Mouse (Mus musculus): Measurements from ENCODE around the gene Prpf4b. TPM values are rescaled to one million over a fixed set of nuclear protein-coding genes. Genes with fewer than 3 reads are reported as not detected.
"Not testable (repeated sequence)": the region's sequence is repeated elsewhere in the genome, so short reads cannot be mapped to it uniquely, and the experiment has no call there.

Prpf4b gene
- total RNA-seq, 2 experiments from 2014 or later, result 70.9 to 98.9 TPM

DNA sequence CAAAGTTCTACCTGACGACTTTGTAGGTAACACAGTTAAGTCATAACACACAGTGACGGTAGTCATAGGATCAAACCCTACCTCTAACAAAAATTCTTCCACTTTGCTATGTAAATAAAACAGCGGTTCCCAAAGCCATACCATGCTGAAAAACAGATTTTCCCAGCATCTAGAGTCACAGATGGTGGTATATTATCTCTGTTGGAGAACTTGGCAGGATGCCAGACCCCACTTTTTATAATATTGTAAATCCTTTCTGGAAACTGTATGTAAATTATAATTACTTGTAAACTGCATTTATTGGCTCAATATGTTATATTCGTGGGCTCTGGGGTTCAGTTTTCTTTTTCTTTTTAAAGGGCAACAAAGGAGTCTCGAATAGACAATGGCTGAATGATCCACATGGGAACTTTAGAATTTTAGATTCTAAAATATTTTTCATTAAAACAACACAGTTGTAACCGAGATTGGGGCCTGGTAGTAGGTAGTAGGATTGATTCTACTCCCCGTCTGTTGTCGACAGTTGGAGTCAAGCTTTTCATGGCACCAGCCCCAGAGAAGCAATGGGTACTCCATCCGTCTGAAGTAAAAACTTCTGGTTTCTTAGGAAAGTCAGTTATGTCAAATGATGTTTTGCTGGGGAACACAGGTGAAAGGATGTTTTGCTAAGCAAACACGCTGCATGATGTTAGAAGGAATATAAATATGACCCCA, 60.0 kb downstream of the Prpf4b start:
- no peak for DNase-seq

DNA sequence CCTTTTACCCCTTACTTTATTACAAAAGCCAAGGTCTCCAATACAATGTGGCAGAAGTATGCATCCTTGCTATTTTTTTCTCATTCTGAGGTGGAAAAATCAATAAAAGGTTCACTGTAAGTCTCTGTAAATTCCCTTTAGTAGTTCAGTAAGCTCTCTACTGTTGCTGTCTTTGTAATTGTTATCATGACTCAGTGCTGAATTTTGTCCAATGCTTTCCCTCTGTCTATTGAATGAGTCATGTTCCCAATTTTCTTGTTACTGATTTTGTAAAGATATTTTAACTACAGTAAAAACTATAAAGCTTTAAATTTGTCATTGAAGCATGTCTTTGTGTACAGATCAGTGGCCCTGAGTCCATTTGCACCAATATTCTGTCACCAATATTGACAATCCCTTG, 67.3 kb downstream of the Prpf4b start:
- DNase-seq, result no peak

- not testable (repeated sequence) for DNase-seq
These were observed 76.3 kb downstream of the Prpf4b start for GRCm38 (mm10) chr13:34951437-34951836.

Other genes starting within 250 kb of the Prpf4b start
- gene Pxdc1, start 221.8 kb upstream of the Prpf4b start, total RNA-seq (2021), result 10 to 100 TPM; 10.8 to 17.8 TPM
- not detected for gene Fam50b, start 140.5 kb upstream of the Prpf4b start, total RNA-seq (2021)
- under 1 TPM; 0.57 to 0.79 TPM for gene Fam217a, start 49.0 kb downstream of the Prpf4b start, total RNA-seq (2021)
- not detected for gene 4933417A18Rik, start 49.1 kb downstream of the Prpf4b start, total RNA-seq (2021)
- 1 to 10 TPM; 1.9 to 4.2 TPM for gene Eci3, start 88.5 kb downstream of the Prpf4b start, total RNA-seq (2021)
- gene Eci2, start 151.8 kb downstream of the Prpf4b start, total RNA-seq (2021), result 100 to 1,000 TPM; 254 to 255 TPM